Mouse (Mus musculus) B cell, adult (primary cell): Measurements from ENCODE around the gene Cep350. TPM values are rescaled to one million over a fixed set of nuclear protein-coding genes. Genes with fewer than 3 reads are reported as not detected.

ENCODE experiments used
- total RNA-seq: library from RNA; stranded (reverse); gene quantifications from 4 replicates; pipeline ENCODE4 v1.2.4, GENCODE M21; 2023; ENCODE audit not compliant: inconsistent age

The Cep350 gene
- 62.5 to 79.4 TPM (median 65.5 TPM) in 4 replicates for total RNA-seq

DNA sequence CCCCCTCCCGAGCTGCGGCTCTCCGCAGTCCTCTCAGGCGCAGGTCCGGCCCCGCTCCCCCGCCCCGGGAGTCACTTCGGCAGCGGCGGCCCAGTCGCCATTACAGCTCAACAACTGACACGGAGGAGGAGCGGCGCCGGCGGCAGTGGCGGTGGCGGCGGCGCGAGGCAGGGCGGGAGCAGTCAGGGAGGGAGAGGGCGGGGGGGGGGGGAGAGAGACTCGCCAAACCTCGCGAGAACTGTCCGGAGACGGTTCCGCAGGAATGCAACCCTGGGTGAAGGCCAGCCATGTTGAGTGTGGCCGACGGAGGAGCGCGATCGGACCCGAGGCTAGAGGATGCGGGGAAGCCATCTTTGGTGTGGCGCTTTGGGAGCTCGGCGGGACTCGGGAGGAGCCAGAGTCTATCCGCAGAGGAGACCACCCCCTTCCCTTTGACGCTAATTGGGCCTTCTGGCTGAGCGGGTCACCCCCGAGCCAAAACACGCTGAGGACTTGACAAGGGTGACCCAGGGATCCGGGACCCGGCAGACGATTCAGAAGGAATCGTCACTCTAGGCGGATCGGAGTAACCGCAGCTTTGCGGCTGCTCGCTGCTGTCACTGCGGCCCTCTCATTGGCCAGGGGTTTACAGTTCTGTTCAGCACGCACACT is at the start of gene Cep350:
Cep350 (minus strand) TSS at position 188 of the 651 bp plus-strand sequence.

DNA sequence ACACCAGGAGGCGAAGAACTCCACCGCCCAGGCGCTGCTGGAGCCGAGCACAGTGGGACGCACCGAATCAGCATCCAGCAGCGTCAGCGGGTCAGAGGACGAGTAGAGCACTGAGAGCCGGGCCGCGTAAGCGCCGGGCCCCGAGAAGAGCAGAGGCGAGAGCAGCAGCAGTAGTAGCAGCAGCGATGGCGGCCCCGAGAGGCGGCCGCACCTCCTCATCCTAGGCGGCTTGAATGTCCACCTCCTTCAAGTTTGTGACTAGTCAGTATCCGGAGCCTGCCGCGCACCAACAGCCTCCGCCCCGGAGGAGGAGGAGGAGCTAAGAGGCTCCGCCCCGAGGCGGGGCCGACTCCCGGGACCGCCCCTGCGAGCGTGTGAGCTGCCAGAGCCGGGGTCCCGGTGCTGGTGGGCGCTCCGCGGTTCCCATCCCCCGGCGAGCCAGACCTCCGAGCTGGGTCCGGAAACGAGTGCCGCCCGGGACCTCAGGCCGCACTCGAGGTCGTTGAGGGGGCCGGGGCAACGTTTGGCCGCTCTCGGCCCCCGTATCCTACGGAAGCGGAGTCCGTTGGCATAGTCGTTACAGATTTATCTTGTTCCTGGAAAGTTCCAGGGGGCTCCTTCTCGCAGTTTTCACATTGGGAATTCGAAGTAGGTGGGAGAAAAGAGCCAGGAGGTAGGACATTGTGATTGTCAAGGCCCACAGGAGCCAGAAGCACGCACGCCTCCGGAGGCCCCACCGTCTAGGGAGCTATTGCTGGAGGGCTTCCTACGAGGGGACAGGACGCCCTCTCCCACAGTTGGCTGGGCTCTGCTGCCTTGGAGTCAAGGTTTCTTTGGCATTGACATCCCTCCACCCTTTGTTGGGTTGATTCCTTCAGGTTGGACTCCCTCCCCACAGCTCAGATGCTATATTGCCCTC is 160.2 kb downstream of the Cep350 start, which contains the start of gene Qsox1:
Qsox1 (minus strand) TSS at position 309 of the 919 bp plus-strand sequence.

Other genes with a start within 250 kb of the Cep350 start
- gene Lhx4, start 221.6 kb downstream of the Cep350 start, total RNA-seq, result not detected in 4 replicates
- gene Qsox1, start 160.4 kb downstream of the Cep350 start, total RNA-seq, result 19.8 to 22.8 TPM (median 21.4 TPM) in 4 replicates
- gene Tor1aip2, start 62.1 kb upstream of the Cep350 start, total RNA-seq, result 81.7 to 93.1 TPM (median 86.7 TPM) in 4 replicates
- 164 to 190 TPM (median 183 TPM) in 4 replicates for gene Tor1aip1, start 63.2 kb upstream of the Cep350 start, total RNA-seq
- gene Fam163a, start 231.8 kb upstream of the Cep350 start, total RNA-seq, result not detected in 4 replicates